Mouse (Mus musculus): ENCODE measurements around the gene Wscd2. TPM values are rescaled to one million over a fixed set of nuclear protein-coding genes. Genes with fewer than 3 reads are reported as not detected.

Gene Wscd2
- total RNA-seq, 2 experiments from 2014 or later = 60.6 to 62.5 TPM

- DNase-seq (ENCODE audit: low spot score in 2 of 2) = no peak
- intact Hi-C loops (cut with DNase I) = loop anchor here (5.0 kb wide), 1 partner anchor 100 kb away; no protein-coding TSS in a partner anchor
These were observed 17.8 kb upstream of the Wscd2 start for GRCm38 (mm10) chr5:113472339-113472738.

- no peak for DNase-seq (ENCODE audit: low spot score in 2 of 2)
- intact Hi-C loops (cut with DNase I) = no loop called here
These were observed 13.3 kb upstream of the Wscd2 start for GRCm38 (mm10) chr5:113476816-113477215.

GRCm38 (mm10) chr5:113479075-113479474, 11.1 kb upstream of the Wscd2 start:
- no peak for DNase-seq (ENCODE audit: low spot score in 2 of 2)
- intact Hi-C loops (cut with DNase I) = no loop called here

- intact Hi-C loops (cut with DNase I) = no loop called here
These were observed 9.7 kb upstream of the Wscd2 start for GRCm38 (mm10) chr5:113480451-113480850.

GRCm38 (mm10) chr5:113485584-113486162, 4.5 kb upstream of the Wscd2 start:
- intact Hi-C loops (cut with DNase I) = no loop called here
- no peak for DNase-seq (ENCODE audit: low spot score in 2 of 2)

More at GRCm38 (mm10) chr5:113480451-113480850, 9.7 kb upstream of the Wscd2 start:
- no peak for DNase-seq (ENCODE audit: low spot score in 2 of 2)

GRCm38 (mm10) chr5:113487879-113488278, 2.3 kb upstream of the Wscd2 start:
- intact Hi-C loops (cut with DNase I) = no loop called here

GRCm38 (mm10) chr5:113489617-113490016, 516 bp upstream of the Wscd2 start:
- no peak for DNase-seq (ENCODE audit: low spot score in 2 of 2)
- intact Hi-C loops (cut with DNase I) = loop anchor here (5.0 to 10.0 kb wide), 3 partner anchors 55 to 238 kb away; no protein-coding TSS in a partner anchor

More at GRCm38 (mm10) chr5:113487879-113488278, 2.3 kb upstream of the Wscd2 start:
- no peak for DNase-seq (ENCODE audit: low spot score in 2 of 2)

GRCm38 (mm10) chr5:113490467-113491260, 531 bp downstream of the Wscd2 start:
- DNase-seq (ENCODE audit: low spot score in 2 of 2) = peak; percentile 53 to 64
- intact Hi-C loops (cut with DNase I) = loop anchor here (5.0 to 10.0 kb wide), 3 partner anchors 54 to 237 kb away; no protein-coding TSS in a partner anchor

GRCm38 (mm10) chr5:113491552-113491951, 1.4 kb downstream of the Wscd2 start:
- intact Hi-C loops (cut with DNase I) = loop anchor here (5.0 to 10.0 kb wide), 3 partner anchors 53 to 236 kb away; no protein-coding TSS in a partner anchor
- DNase-seq (ENCODE audit: low spot score in 2 of 2) = no peak

GRCm38 (mm10) chr5:113491988-113492387, 1.9 kb downstream of the Wscd2 start:
- intact Hi-C loops (cut with DNase I) = loop anchor here (5.0 to 10.0 kb wide), 3 partner anchors 53 to 235 kb away; no protein-coding TSS in a partner anchor
- no peak for DNase-seq (ENCODE audit: low spot score in 2 of 2)

GRCm38 (mm10) chr5:113492417-113493035, 2.4 kb downstream of the Wscd2 start:
- intact Hi-C loops (cut with DNase I) = loop anchor here (5.0 to 10.0 kb wide), 3 partner anchors 52 to 235 kb away; no protein-coding TSS in a partner anchor
- DNase-seq (ENCODE audit: low spot score in 2 of 2) = peak; percentile 52 to 62

- intact Hi-C loops (cut with DNase I) = loop anchor here (5.0 to 10.0 kb wide), 3 partner anchors 51 to 233 kb away; no protein-coding TSS in a partner anchor
- no peak for DNase-seq (ENCODE audit: low spot score in 2 of 2)
These were observed 3.9 kb downstream of the Wscd2 start for GRCm38 (mm10) chr5:113493997-113494396.

- intact Hi-C loops (cut with DNase I) = loop anchor here (10.0 kb wide), 1 partner anchor 48 kb away; no protein-coding TSS in a partner anchor
- DNase-seq (ENCODE audit: low spot score in 2 of 2) = no peak
These were observed 6.8 kb downstream of the Wscd2 start for GRCm38 (mm10) chr5:113496926-113497325.

- intact Hi-C loops (cut with DNase I) = loop anchor here (10.0 kb wide), 1 partner anchor 45 kb away; no protein-coding TSS in a partner anchor
- DNase-seq (ENCODE audit: low spot score in 2 of 2) = no peak
These were observed 9.3 kb downstream of the Wscd2 start for GRCm38 (mm10) chr5:113499421-113499820.

GRCm38 (mm10) chr5:113503276-113503675, 13.1 kb downstream of the Wscd2 start:
- intact Hi-C loops (cut with DNase I) = no loop called here
- DNase-seq (ENCODE audit: low spot score in 2 of 2) = peak; percentile 55 to 65

GRCm38 (mm10) chr5:113504654-113505053, 14.5 kb downstream of the Wscd2 start:
- no peak for DNase-seq (ENCODE audit: low spot score in 2 of 2)
- intact Hi-C loops (cut with DNase I) = no loop called here

- intact Hi-C loops (cut with DNase I) = no loop called here
- DNase-seq (ENCODE audit: low spot score in 2 of 2) = no peak
These were observed 15.9 kb downstream of the Wscd2 start for GRCm38 (mm10) chr5:113506065-113506464.

- no peak for DNase-seq (ENCODE audit: low spot score in 2 of 2)
These were observed 16.6 kb downstream of the Wscd2 start for GRCm38 (mm10) chr5:113506779-113507178.

GRCm38 (mm10) chr5:113509167-113509566, 19.0 kb downstream of the Wscd2 start:
- intact Hi-C loops (cut with DNase I) = no loop called here

More at GRCm38 (mm10) chr5:113506779-113507178, 16.6 kb downstream of the Wscd2 start:
- intact Hi-C loops (cut with DNase I) = no loop called here

GRCm38 (mm10) chr5:113513640-113514039, 23.5 kb downstream of the Wscd2 start:
- peak; percentile 53 to 68 for DNase-seq (ENCODE audit: low spot score in 2 of 2)
- intact Hi-C loops (cut with DNase I) = no loop called here

More at GRCm38 (mm10) chr5:113509167-113509566, 19.0 kb downstream of the Wscd2 start:
- DNase-seq (ENCODE audit: low spot score in 2 of 2) = no peak
